In the genomic region with DNA sequence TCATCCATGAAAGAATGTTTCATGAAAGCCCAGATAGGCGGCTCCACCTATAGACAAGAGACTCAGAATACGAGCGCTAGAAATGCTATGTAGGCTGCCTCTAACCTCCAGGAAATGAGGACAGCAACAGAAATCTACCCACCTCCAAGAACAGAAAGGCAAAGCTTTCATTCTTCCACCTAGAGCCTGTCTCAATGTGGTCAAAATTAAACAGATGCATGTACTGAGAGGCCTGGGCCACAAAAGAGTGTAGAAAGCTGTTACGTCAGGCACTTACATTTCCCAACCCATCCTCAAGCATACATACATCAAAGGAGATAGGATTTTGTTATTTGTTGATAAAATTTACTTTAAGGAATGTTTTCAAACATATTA, we compare ENCODE assay signal across 29 mouse cellular contexts.
DNase-seq lines count a peak whose midpoint lies in the region; ATAC-seq and TF ChIP-seq lines count a peak whose summit lies in the region.
"Had no signal": no experiment of that assay in that cellular context is flagged by ENCODE, and none has a peak within 500 bp of the region (broad histone marks: within the 10 kb centered on the region; RNA-seq: fewer than 3 reads in every experiment).

No protein-coding gene starts in this region.

- 0 out of 2 replicates have a peak, but pooled peaks have one; percentile 28 for ATAC-seq in hindbrain, embryonic 13.5 days (ENCODE audit: low FRiP score)
- ATAC-seq in hindbrain, embryonic 14.5 days (ENCODE audit: low FRiP score) = no peak
- peak; percentile 76 for ATAC-seq in forebrain, embryonic 13.5 days
- peak; percentile 60 for ATAC-seq in forebrain, embryonic 16.5 days
- ATAC-seq in liver, embryonic 11.5 days (replicated peaks; ENCODE audit: low FRiP score) = no peak
- ATAC-seq: intestine, postnatal 0 days; Patski had no signal

- no peaks in the 10 kb centered on the region; the same call in 1 of the 2 replicates for H3K9me3 ChIP-seq in hindbrain, embryonic 13.5 days
- no peaks in the 10 kb centered on the region for H3K9me3 ChIP-seq in hindbrain, embryonic 14.5 days (ENCODE audit: control insufficient read depth, low read length)
- no peaks in the 10 kb centered on the region for H3K9me3 ChIP-seq in forebrain, embryonic 13.5 days (replicated peaks)
- no peaks in the 10 kb centered on the region for H3K9me3 ChIP-seq in forebrain, embryonic 16.5 days (ENCODE audit: control insufficient read depth, low read length)
- H3K9me3 ChIP-seq in liver, embryonic 11.5 days (ENCODE audit: control insufficient read depth, low read length) = no peaks in the 10 kb centered on the region
- H3K9me3 ChIP-seq: embryonic facial prominence, embryonic 12.5 days; embryonic facial prominence, embryonic 15.5 days; heart, embryonic 12.5 days; heart, embryonic 15.5 days; hindbrain, embryonic 10.5 days; hindbrain, embryonic 15.5 days had no signal

- H3K4me3 ChIP-seq in hindbrain, embryonic 13.5 days = no peak overlapping the region
- H3K4me3 ChIP-seq in hindbrain, embryonic 14.5 days (replicated peaks; ENCODE audit: low read length) = no peak overlapping the region
- 0 out of 2 replicates have a peak overlapping the region, but pooled peaks have one; percentile 4 for H3K4me3 ChIP-seq in forebrain, embryonic 13.5 days
- no peak overlapping the region for H3K4me3 ChIP-seq in forebrain, embryonic 16.5 days (replicated peaks; ENCODE audit: low read length)
- H3K4me3 ChIP-seq in liver, embryonic 11.5 days (ENCODE audit: low read depth, low read length) = no peak overlapping the region
- H3K4me3 ChIP-seq: embryonic facial prominence, embryonic 12.5 days; embryonic facial prominence, embryonic 15.5 days; heart, embryonic 12.5 days; heart, embryonic 15.5 days; hindbrain, embryonic 10.5 days; hindbrain, embryonic 15.5 days had no signal

- TF ChIP-seq POLR2A in brain, embryonic 14.5 days (IDR thresholded peaks at IDR 0.05; ENCODE audit: borderline replicate concordance, extremely low read depth, insufficient read depth, insufficient read length, poor library complexity, severe bottlenecking) = no peak

- H3K4me2 ChIP-seq in hindbrain, embryonic 13.5 days = no peak overlapping the region
- H3K4me2 ChIP-seq in hindbrain, embryonic 14.5 days (replicated peaks) = no peak overlapping the region
- peak overlapping the region; percentile 47 for H3K4me2 ChIP-seq in forebrain, embryonic 13.5 days
- peak overlapping the region; percentile 37 for H3K4me2 ChIP-seq in forebrain, embryonic 16.5 days (ENCODE audit: low read length)
- H3K4me2 ChIP-seq in liver, embryonic 11.5 days = no peak overlapping the region
- H3K4me2 ChIP-seq: embryonic facial prominence, embryonic 12.5 days; embryonic facial prominence, embryonic 15.5 days; heart, embryonic 12.5 days; heart, embryonic 15.5 days; hindbrain, embryonic 15.5 days had no signal

- 0 out of 2 replicates have a peak overlapping the region, but pooled peaks have one; percentile 35 for H3K27ac ChIP-seq in hindbrain, embryonic 13.5 days
- no peak overlapping the region for H3K27ac ChIP-seq in hindbrain, embryonic 14.5 days
- H3K27ac ChIP-seq in forebrain, embryonic 13.5 days = peak overlapping the region; percentile 61
- 0 out of 2 replicates have a peak overlapping the region, but pooled peaks have one; percentile 27 for H3K27ac ChIP-seq in forebrain, embryonic 16.5 days (ENCODE audit: low read length)
- H3K27ac ChIP-seq in liver, embryonic 11.5 days (ENCODE audit: low read depth, low read length) = no peak overlapping the region
- H3K27ac ChIP-seq: embryonic facial prominence, embryonic 12.5 days; embryonic facial prominence, embryonic 15.5 days; heart, embryonic 15.5 days; hindbrain, embryonic 10.5 days; hindbrain, embryonic 15.5 days had no signal

- H3K4me1 ChIP-seq in hindbrain, embryonic 13.5 days (replicated peaks) = no peaks in the 10 kb centered on the region
- H3K4me1 ChIP-seq in hindbrain, embryonic 14.5 days (replicated peaks; ENCODE audit: control insufficient read depth, insufficient read depth, low read length) = no peaks in the 10 kb centered on the region
- H3K4me1 ChIP-seq in forebrain, embryonic 13.5 days = peaks cover 13% of the 10 kb centered on the region
- peaks cover 8% of the 10 kb centered on the region; the same call in 1 of the 2 replicates for H3K4me1 ChIP-seq in forebrain, embryonic 16.5 days (replicated peaks; ENCODE audit: control insufficient read depth, insufficient read depth, low read length)
- no peaks in the 10 kb centered on the region for H3K4me1 ChIP-seq in liver, embryonic 11.5 days (replicated peaks; ENCODE audit: control insufficient read depth, insufficient read depth, low read length)
- H3K4me1 ChIP-seq: embryonic facial prominence, embryonic 12.5 days; embryonic facial prominence, embryonic 15.5 days; heart, embryonic 12.5 days; heart, embryonic 15.5 days; hindbrain, embryonic 10.5 days had no signal

- no peaks in the 10 kb centered on the region for H3K36me3 ChIP-seq in hindbrain, embryonic 13.5 days
- H3K36me3 ChIP-seq in hindbrain, embryonic 14.5 days (replicated peaks; ENCODE audit: control insufficient read depth, insufficient read depth) = no peaks in the 10 kb centered on the region
- no peaks in the 10 kb centered on the region for H3K36me3 ChIP-seq in forebrain, embryonic 13.5 days (ENCODE audit: poor library complexity, severe bottlenecking)
- no peaks in the 10 kb centered on the region for H3K36me3 ChIP-seq in forebrain, embryonic 16.5 days (ENCODE audit: control insufficient read depth, insufficient read depth)
- H3K36me3 ChIP-seq in liver, embryonic 11.5 days (ENCODE audit: control insufficient read depth, insufficient read depth, low read length) = no peaks in the 10 kb centered on the region
- H3K36me3 ChIP-seq: embryonic facial prominence, embryonic 12.5 days; embryonic facial prominence, embryonic 15.5 days; G1E; heart, embryonic 12.5 days; heart, embryonic 15.5 days; hindbrain, embryonic 10.5 days; hindbrain, embryonic 15.5 days had no signal

- WGBS in hindbrain, embryonic 13.5 days = 88% methylated on average over 4 of the region's 4 CpGs
- 85% methylated on average over 4 of the region's 4 CpGs for WGBS in hindbrain, embryonic 14.5 days
- WGBS in forebrain, embryonic 13.5 days = 41% methylated on average over 4 of the region's 4 CpGs
- WGBS in forebrain, embryonic 16.5 days = 31% methylated on average over 4 of the region's 4 CpGs
- 87% methylated on average over 4 of the region's 4 CpGs for WGBS in liver, embryonic 11.5 days

- no peak for TF ChIP-seq CTCF in brain, embryonic 14.5 days (IDR thresholded peaks at IDR 0.05; ENCODE audit: borderline replicate concordance, extremely low read depth, insufficient read depth, insufficient read length)

- no peak for DNase-seq in hindbrain, embryonic 14.5 days (ENCODE audit: low spot score)
- DNase-seq in brain, embryonic 14.5 days (ENCODE audit: low read depth) = peak; percentile 69
- no peak for DNase-seq in liver, embryonic 11.5 days (ENCODE audit: low spot score)
- no peak for DNase-seq in gastrocnemius, postnatal 25 days
- no peak for DNase-seq in layer of hippocampus, adult 18-20 months (ENCODE audit: low spot score in 2 of 2)
- DNase-seq: adrenal gland, postnatal 10 days; adrenal gland, postnatal 36 days; B cell, adult 2 months; cerebellum, adult 11 months; cerebellum, adult 2 months; cerebellum, adult 9-11 months; cerebellum, postnatal 25 days; gastrocnemius, postnatal 10 days; heart, adult 11 months; heart, postnatal 10 days; heart, postnatal 36 days had no signal

- no peak overlapping the region for H3K9ac ChIP-seq in hindbrain, embryonic 13.5 days
- H3K9ac ChIP-seq in hindbrain, embryonic 14.5 days = no peak overlapping the region
- H3K9ac ChIP-seq in forebrain, embryonic 13.5 days = no peak overlapping the region
- no peak overlapping the region for H3K9ac ChIP-seq in forebrain, embryonic 16.5 days (replicated peaks; ENCODE audit: low read depth, low read length)
- H3K9ac ChIP-seq in liver, embryonic 11.5 days (ENCODE audit: low read depth, low read length) = no peak overlapping the region
- H3K9ac ChIP-seq: embryonic facial prominence, embryonic 12.5 days; embryonic facial prominence, embryonic 15.5 days; heart, embryonic 12.5 days; heart, embryonic 15.5 days; hindbrain, embryonic 15.5 days had no signal

- no peaks in the 10 kb centered on the region for H3K27me3 ChIP-seq in hindbrain, embryonic 13.5 days
- no peaks in the 10 kb centered on the region for H3K27me3 ChIP-seq in hindbrain, embryonic 14.5 days (ENCODE audit: control insufficient read depth, insufficient read depth, low read length)
- H3K27me3 ChIP-seq in forebrain, embryonic 13.5 days = no peaks in the 10 kb centered on the region
- no peaks in the 10 kb centered on the region for H3K27me3 ChIP-seq in forebrain, embryonic 16.5 days (replicated peaks; ENCODE audit: control insufficient read depth, insufficient read depth, low read length)
- no peaks in the 10 kb centered on the region for H3K27me3 ChIP-seq in liver, embryonic 11.5 days (replicated peaks; ENCODE audit: control insufficient read depth, insufficient read depth, low read length)
- H3K27me3 ChIP-seq: CH12.LX; embryonic facial prominence, embryonic 12.5 days; embryonic facial prominence, embryonic 15.5 days; heart, embryonic 12.5 days; heart, embryonic 15.5 days; hindbrain, embryonic 15.5 days had no signal

Comparison
In these comparisons a context has a peak if more than half of its experiments do, and no peak if none do; other contexts are left out.
1. ATAC-seq: peak in hindbrain, embryonic 13.5 days (single experiment), forebrain, embryonic 13.5 days (single experiment) and forebrain, embryonic 16.5 days (single experiment); none in hindbrain, embryonic 14.5 days (single experiment) and liver, embryonic 11.5 days (single experiment).
2. H3K27ac ChIP-seq: peak in hindbrain, embryonic 13.5 days (single experiment), forebrain, embryonic 13.5 days (single experiment) and forebrain, embryonic 16.5 days (single experiment); none in hindbrain, embryonic 14.5 days (single experiment) and liver, embryonic 11.5 days (single experiment).
3. H3K4me2 ChIP-seq: peak in forebrain, embryonic 13.5 days (single experiment) and forebrain, embryonic 16.5 days (single experiment); none in hindbrain, embryonic 13.5 days (single experiment), hindbrain, embryonic 14.5 days (single experiment) and liver, embryonic 11.5 days (single experiment).